Mouse (Mus musculus): ENCODE results near the gene Mup22. TPM values are rescaled to one million over a fixed set of nuclear protein-coding genes. Genes with fewer than 3 reads are reported as not detected.
"Not testable (repeated sequence)": the region's sequence is repeated elsewhere in the genome, so short reads cannot be mapped to it uniquely, and the experiment has no call there.

The Mup22 gene
- not detected in 2 replicates for polyA plus RNA-seq (2015; fragmentation: Nextera tagmentation; extraction: Ambion mirVana)

GRCm38 (mm10) chr4:60821363-60821762 lies at the start of gene Mup22:
Gene Mup22, minus strand, starts transcription at chr4:60821463.
- not testable (repeated sequence) for H3K27ac ChIP-seq; ATAC-seq (ENCODE audit: borderline replicate concordance, extremely low read depth, low FRiP score, low TSS enrichment); H3K36me3 ChIP-seq; H3K9ac ChIP-seq; H3K4me1 ChIP-seq; H3K9me3 ChIP-seq; H3K27me3 ChIP-seq; H3K4me2 ChIP-seq; H3K4me3 ChIP-seq
- WGBS, result 73% methylated on average over 4 of the region's 4 CpGs

GRCm38 (mm10) chr4:60840889-60841288 lies 19.6 kb upstream of the Mup22 start:
- not testable (repeated sequence) for H3K9ac ChIP-seq; ATAC-seq (ENCODE audit: borderline replicate concordance, extremely low read depth, low FRiP score, low TSS enrichment); H3K27me3 ChIP-seq; H3K4me1 ChIP-seq; H3K9me3 ChIP-seq; H3K4me3 ChIP-seq; H3K4me2 ChIP-seq; H3K27ac ChIP-seq; H3K36me3 ChIP-seq

Other genes with a start within 250 kb of the Mup22 start
- not detected in 2 replicates for gene Mup10, start 239.3 kb downstream of the Mup22 start, polyA plus RNA-seq (2015; fragmentation: Nextera tagmentation; extraction: Ambion mirVana)
- gene Mup11, start 159.1 kb downstream of the Mup22 start, polyA plus RNA-seq (2015; fragmentation: Nextera tagmentation; extraction: Ambion mirVana), result not detected in 2 replicates
- gene Mup12, start 80.1 kb downstream of the Mup22 start, polyA plus RNA-seq (2015; fragmentation: Nextera tagmentation; extraction: Ambion mirVana), result not detected in 2 replicates